Mouse (Mus musculus): ENCODE data around the gene Nup153. TPM values are rescaled to one million over a fixed set of nuclear protein-coding genes. Genes with fewer than 3 reads are reported as not detected.

Gene Nup153
- polyA plus RNA-seq (2015; fragmentation: Illumina TruSeq; extraction: RNeasy Lipid Tissue Mini Kit (QIAGEN cat#74804); ENCODE audit: insufficient read depth, low replicate concordance), result 127 TPM

DNA sequence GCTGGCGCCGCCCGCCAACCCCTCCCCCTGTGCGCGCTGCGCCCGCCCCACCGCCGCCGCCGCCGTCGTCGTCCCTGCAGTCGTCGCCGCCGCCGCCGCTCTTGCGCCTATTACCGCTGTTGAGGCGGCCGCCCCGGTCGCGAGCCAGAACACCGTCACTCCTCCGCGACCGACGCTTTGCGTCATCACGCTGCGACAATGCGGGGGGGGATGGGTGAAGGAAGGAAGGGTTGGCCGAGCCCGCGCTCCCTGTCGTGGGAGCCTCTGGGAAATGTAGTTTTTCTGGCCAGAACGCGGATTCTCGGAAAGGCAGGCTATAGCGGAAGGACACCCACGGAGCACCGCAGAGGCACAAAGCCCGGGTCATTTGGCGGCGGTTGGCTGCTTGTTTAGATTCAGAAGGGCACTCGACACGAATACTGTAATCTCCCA lies at the start of gene Nup153:
Nup153 (minus strand) TSS at position 104 of the 432 bp plus-strand sequence.

DNA sequence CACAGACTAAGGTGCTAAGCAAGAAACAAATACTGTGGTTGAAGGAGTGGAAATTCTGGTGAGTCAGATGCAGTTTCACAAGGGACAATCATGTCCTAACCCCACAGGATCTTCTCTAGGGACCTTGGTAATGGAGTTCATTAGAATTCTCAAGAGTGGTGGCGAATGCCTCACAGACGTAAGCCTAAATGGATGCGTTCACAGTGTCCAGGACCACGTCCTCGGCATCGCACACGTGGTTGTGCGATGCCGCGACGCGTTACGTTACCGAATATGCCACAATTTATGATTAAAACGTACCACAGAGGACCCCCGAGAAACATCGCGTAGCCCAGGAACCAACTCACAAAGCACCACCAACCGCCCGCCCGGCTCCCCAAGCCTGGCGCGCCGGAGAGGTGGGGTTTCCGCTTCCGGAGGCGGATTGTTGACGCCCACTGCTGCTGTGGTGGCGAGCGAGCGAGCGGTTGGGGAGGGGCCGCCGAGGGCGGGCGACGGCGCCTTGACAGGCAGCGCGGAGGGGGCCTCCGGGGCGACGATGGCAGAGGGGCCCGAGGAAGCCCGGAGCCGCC lies 58.6 kb downstream of the Nup153 start, which contains the start of gene Fam8a1:
Fam8a1 (plus strand) TSS at position 475 of the 572 bp plus-strand sequence.

Other genes starting within 250 kb of the Nup153 start
- 1.7 TPM for gene Cap2, start 226.1 kb downstream of the Nup153 start, polyA plus RNA-seq (2015; fragmentation: Illumina TruSeq; extraction: RNeasy Lipid Tissue Mini Kit (QIAGEN cat#74804); ENCODE audit: insufficient read depth, low replicate concordance)
- 45.2 TPM for gene Fam8a1, start 58.4 kb downstream of the Nup153 start, polyA plus RNA-seq (2015; fragmentation: Illumina TruSeq; extraction: RNeasy Lipid Tissue Mini Kit (QIAGEN cat#74804); ENCODE audit: insufficient read depth, low replicate concordance)
- gene Kif13a, start 201.9 kb upstream of the Nup153 start, polyA plus RNA-seq (2015; fragmentation: Illumina TruSeq; extraction: RNeasy Lipid Tissue Mini Kit (QIAGEN cat#74804); ENCODE audit: insufficient read depth, low replicate concordance), result 11.9 TPM